Mouse (Mus musculus) v-Abl transformed pro-B cells (cell line): ENCODE measurements around the gene Gm15114.
"Not testable (repeated sequence)": the region's sequence is repeated elsewhere in the genome, so short reads cannot be mapped to it uniquely, and the experiment has no call there.

ENCODE experiments used
- in situ Hi-C, 2 experiments: fragments of 400-800 bp; cut with MboI; formaldehyde crosslinking; loops; one replicate each; pipeline ENCODE4 v1.15.1; 2025; ENCODE audit not compliant: unreplicated experiment in 2 of 2

The Gm15114 gene

GRCm38 (mm10) chrX:148488649-148489048 lies at the start of gene Gm15114:
Gm15114 (plus strand) TSS chrX:148488949.
- in situ Hi-C loops, result not testable (repeated sequence)
